Mouse (Mus musculus) embryonic facial prominence, embryonic 13.5 days (tissue): ENCODE measurements at regions not wholly inside any gene's neighbourhood (a gene's known extent, or its start where the extent isn't known, plus 50 kb on each side); places are given as distances from the start of the nearest gene placed in this dataset.

ENCODE experiments used
- ATAC-seq: fragments of 200-750 bp; cut with Nextera tagmentation; 2 replicates; pipeline ENCODE4 v1.8.0; 2017; ENCODE audit warnings: low read depth; ENCODE audit not compliant: insufficient number of reproducible peaks, insufficient read depth, low FRiP score, low TSS enrichment
- H3K27ac ChIP-seq: fragments of 300-500 bp; sonication (generic); 2 replicates; pipeline ENCODE4 v1.5.1; 2015; ENCODE audit warnings: moderate library complexity, mild to moderate bottlenecking, inconsistent platforms
- H3K27me3 ChIP-seq: fragments of 300-500 bp; sonication (generic); 2 replicates; pipeline ENCODE4 v1.6.1; 2015; ENCODE audit warnings: mild to moderate bottlenecking, inconsistent platforms
- H3K36me3 ChIP-seq: fragments of 300-500 bp; sonication (generic); 2 replicates; pipeline ENCODE4 v1.6.1; 2015; ENCODE audit warnings: mild to moderate bottlenecking, inconsistent platforms
- H3K4me1 ChIP-seq: fragments of 300-500 bp; sonication (generic); 2 replicates; pipeline ENCODE4 v1.6.1; 2015; ENCODE audit warnings: inconsistent platforms
- H3K4me2 ChIP-seq: fragments of 300-500 bp; sonication (generic); 2 replicates; pipeline ENCODE4 v1.6.1; 2015; ENCODE audit warnings: moderate library complexity, mild to moderate bottlenecking, inconsistent platforms
- H3K4me3 ChIP-seq: fragments of 300-500 bp; sonication (generic); 2 replicates; pipeline ENCODE4 v1.5.1; 2015; ENCODE audit warnings: mild to moderate bottlenecking, inconsistent platforms
- H3K9ac ChIP-seq: fragments of 300-500 bp; sonication (generic); 2 replicates; pipeline ENCODE4 v1.6.1; 2015; ENCODE audit warnings: mild to moderate bottlenecking, inconsistent platforms
- H3K9me3 ChIP-seq: fragments of 300-500 bp; sonication (generic); 2 replicates; pipeline ENCODE4 v1.6.1; 2016; ENCODE audit warnings: inconsistent platforms
- whole genome bisulfite sequencing: fragments of 180-500 bp; shearing (Covaris S2); methylation state at CpG from one replicate; pipeline ENCODE4 v1.1.7; 2015; ENCODE audit warnings: mixed read lengths; 5-methylcytosine and 5-hydroxymethylcytosine counted together

GRCm38 (mm10) chr4:153204764-153205163 is 277.8 kb downstream of the Ajap1 start:
- Histone ChIP-seq H3K9me3 (no peaks in the 10 kb centered on the region), H3K36me3 (no peaks in the 10 kb centered on the region), H3K27ac (no peak overlapping the region), H3K9ac (no peak overlapping the region), H3K4me3 (no peak overlapping the region), H3K27me3 (peaks cover 8% of the 10 kb centered on the region; the same call in 1 of the 2 replicates), H3K4me2 (no peak overlapping the region), H3K4me1 (peaks cover 24% of the 10 kb centered on the region)
- WGBS: 47% methylated on average over 7 of the region's 7 CpGs
- ATAC-seq: no peak

GRCm38 (mm10) chr4:153200799-153201770 is 281.5 kb downstream of the Ajap1 start:
- Histone ChIP-seq H3K36me3 (no peaks in the 10 kb centered on the region), H3K27me3 (peaks cover 5% of the 10 kb centered on the region; the same call in 1 of the 2 replicates), H3K9me3 (peaks cover 3% of the 10 kb centered on the region; the same call in 1 of the 2 replicates), H3K9ac (no peak overlapping the region), H3K4me2 (no peak overlapping the region), H3K4me1 (no peaks in the 10 kb centered on the region), H3K4me3 (no peak overlapping the region), H3K27ac (no peak overlapping the region)
- 65% methylated on average over 20 of the region's 20 CpGs for WGBS
- no peak for ATAC-seq

- H3K4me2 ChIP-seq: no peak overlapping the region
- peaks cover 35% of the 10 kb centered on the region for H3K27me3 ChIP-seq
- no peak overlapping the region for H3K27ac ChIP-seq
- no peaks in the 10 kb centered on the region for H3K36me3 ChIP-seq
- no peak overlapping the region for H3K4me3 ChIP-seq
- WGBS: 8% methylated on average over 8 of the region's 8 CpGs
- peaks cover 8% of the 10 kb centered on the region for H3K4me1 ChIP-seq
- no peak overlapping the region for H3K9ac ChIP-seq
- no peak for ATAC-seq
- no peaks in the 10 kb centered on the region for H3K9me3 ChIP-seq
These were observed 293.1 kb downstream of the Ajap1 start for GRCm38 (mm10) chr4:153189485-153189884.

- Histone ChIP-seq H3K27me3 (peaks cover 36% of the 10 kb centered on the region), H3K9ac (no peak overlapping the region), H3K4me3 (no peak overlapping the region), H3K27ac (no peak overlapping the region), H3K4me1 (peaks cover 8% of the 10 kb centered on the region), H3K9me3 (no peaks in the 10 kb centered on the region), H3K4me2 (peak overlapping the region; percentile 20; the same call in 1 of the 2 replicates), H3K36me3 (no peaks in the 10 kb centered on the region)
- ATAC-seq: peak; percentile 50; the same call in 1 of the 2 replicates
- 1% methylated on average over 17 of the region's 17 CpGs for WGBS
These were observed 294.0 kb downstream of the Ajap1 start for GRCm38 (mm10) chr4:153188504-153189031.

GRCm38 (mm10) chr4:153187959-153188503 is 294.6 kb downstream of the Ajap1 start:
- peaks cover 40% of the 10 kb centered on the region for H3K27me3 ChIP-seq
- no peak overlapping the region for H3K27ac ChIP-seq
- peaks cover 8% of the 10 kb centered on the region for H3K4me1 ChIP-seq
- no peak overlapping the region for H3K9ac ChIP-seq
- H3K36me3 ChIP-seq: no peaks in the 10 kb centered on the region
- WGBS: under 1% methylated on average over 6 of the region's 6 CpGs
- H3K4me2 ChIP-seq: peak overlapping the region; percentile 20; the same call in 1 of the 2 replicates
- ATAC-seq: 0 out of 2 replicates have a peak, but pooled peaks have one; percentile 22
- no peaks in the 10 kb centered on the region for H3K9me3 ChIP-seq
- no peak overlapping the region for H3K4me3 ChIP-seq

GRCm38 (mm10) chr4:153177496-153177895 is 305.1 kb downstream of the Ajap1 start:
- Histone ChIP-seq H3K27me3 (no peaks in the 10 kb centered on the region), H3K4me3 (no peak overlapping the region), H3K9me3 (peaks cover 8% of the 10 kb centered on the region; the same call in 1 of the 2 replicates), H3K4me1 (peaks cover 3% of the 10 kb centered on the region; the same call in 1 of the 2 replicates), H3K4me2 (no peak overlapping the region), H3K9ac (no peak overlapping the region), H3K36me3 (no peaks in the 10 kb centered on the region), H3K27ac (no peak overlapping the region)
- no peak for ATAC-seq
- 89% methylated on average over 9 of the region's 9 CpGs for WGBS

GRCm38 (mm10) chr4:153175660-153176059 is 307.0 kb downstream of the Ajap1 start:
- Histone ChIP-seq H3K9ac (no peak overlapping the region), H3K27me3 (no peaks in the 10 kb centered on the region), H3K4me1 (peaks cover 3% of the 10 kb centered on the region; the same call in 1 of the 2 replicates), H3K4me3 (no peak overlapping the region), H3K36me3 (no peaks in the 10 kb centered on the region), H3K9me3 (peaks cover 10% of the 10 kb centered on the region; the same call in 1 of the 2 replicates), H3K27ac (no peak overlapping the region), H3K4me2 (no peak overlapping the region)
- 4% methylated on average over 12 of the region's 12 CpGs for WGBS
- no peak for ATAC-seq

GRCm38 (mm10) chr4:153175077-153175476 is 307.5 kb downstream of the Ajap1 start:
- whole genome bisulfite sequencing: 83% methylated on average over 15 of the region's 15 CpGs
- Histone ChIP-seq H3K4me1 (peaks cover 3% of the 10 kb centered on the region; the same call in 1 of the 2 replicates), H3K36me3 (no peaks in the 10 kb centered on the region), H3K4me3 (no peak overlapping the region), H3K9me3 (peaks cover 10% of the 10 kb centered on the region; the same call in 1 of the 2 replicates), H3K27ac (no peak overlapping the region), H3K27me3 (no peaks in the 10 kb centered on the region), H3K9ac (no peak overlapping the region), H3K4me2 (no peak overlapping the region)
- no peak for ATAC-seq

GRCm38 (mm10) chr4:153169991-153170390 is 312.6 kb downstream of the Ajap1 start:
- Histone ChIP-seq H3K4me1 (no peaks in the 10 kb centered on the region), H3K27me3 (no peaks in the 10 kb centered on the region), H3K9ac (no peak overlapping the region), H3K9me3 (peaks cover 10% of the 10 kb centered on the region; the same call in 1 of the 2 replicates), H3K4me2 (no peak overlapping the region), H3K36me3 (no peaks in the 10 kb centered on the region), H3K27ac (no peak overlapping the region), H3K4me3 (no peak overlapping the region)
- ATAC-seq: no peak
- WGBS: 86% methylated on average over 9 of the region's 9 CpGs

- no peaks in the 10 kb centered on the region for H3K9me3 ChIP-seq
- no peaks in the 10 kb centered on the region for H3K36me3 ChIP-seq
- no peaks in the 10 kb centered on the region for H3K4me1 ChIP-seq
- no peak overlapping the region for H3K4me2 ChIP-seq
- no peaks in the 10 kb centered on the region for H3K27me3 ChIP-seq
- no peak overlapping the region for H3K9ac ChIP-seq
- no peak overlapping the region for H3K27ac ChIP-seq
- WGBS: 85% methylated on average over 10 of the region's 10 CpGs
- ATAC-seq: no peak
- no peak overlapping the region for H3K4me3 ChIP-seq
These were observed 317.8 kb downstream of the Ajap1 start for GRCm38 (mm10) chr4:153164810-153165209.

GRCm38 (mm10) chr4:153160115-153160514 is 322.5 kb downstream of the Ajap1 start:
- Histone ChIP-seq H3K4me2 (no peak overlapping the region), H3K4me3 (no peak overlapping the region), H3K4me1 (no peaks in the 10 kb centered on the region), H3K27ac (no peak overlapping the region), H3K36me3 (no peaks in the 10 kb centered on the region), H3K27me3 (no peaks in the 10 kb centered on the region), H3K9me3 (no peaks in the 10 kb centered on the region), H3K9ac (no peak overlapping the region)
- no peak for ATAC-seq
- 88% methylated on average over 3 of the region's 3 CpGs for WGBS
